Mouse (Mus musculus): ENCODE measurements at regions not wholly inside any gene's neighbourhood (a gene's known extent, or its start where the extent isn't known, plus 50 kb on each side); places are given as distances from the start of the nearest gene placed in this dataset.

- no peak for TF ChIP-seq CTCF (IDR thresholded peaks at IDR 0.05)
- POLR2A ChIA-PET = no interaction called here
- no peaks in the 10 kb centered on the region for H3K27me3 ChIP-seq
- in situ Hi-C loops (cut with MboI; ENCODE audit: low pct_unique_long_range_greater_than_20kb) = loop anchor here (5.0 kb wide), 1 partner anchor 45 kb away; no protein-coding TSS in a partner anchor
- CTCF ChIA-PET = no interaction called here
- no peak for ATAC-seq
- no peak for DNase-seq (ENCODE audit: low read depth, low spot score)
These were observed 370.0 kb downstream of the Izumo3 start for GRCm38 (mm10) chr4:91777040-91777439.
